Mouse (Mus musculus): ENCODE data around the gene Ubr2. TPM values are rescaled to one million over a fixed set of nuclear protein-coding genes. Genes with fewer than 3 reads are reported as not detected.

Ubr2 gene
- polyA plus RNA-seq, 1 experiment from 2014 or later, result 15.5 TPM

GRCm38 (mm10) chr17:46888511-46889212 is 121.7 kb downstream of the Ubr2 start:
- Histone ChIP-seq H3K27ac (replicated peaks) (peak overlapping the region; percentile 99), H3K9me3 (no peaks in the 10 kb centered on the region), H3K4me3 (peak overlapping the region; percentile 98), H3K4me2 (peak overlapping the region; percentile 71), H3K36me3 (0 out of 2 replicates have a peak, but pooled peaks cover 6% of the 10 kb centered on the region), H3K4me1 (replicated peaks) (peaks cover 33% of the 10 kb centered on the region), H3K9ac (peak overlapping the region; percentile 84), H3K27me3 (no peaks in the 10 kb centered on the region)
- WGBS, result 40% methylated on average over 16 of the region's 16 CpGs
- ATAC-seq (ENCODE audit: low read depth), result no peak

GRCm38 (mm10) chr17:46885910-46886643 is 124.3 kb downstream of the Ubr2 start:
- Histone ChIP-seq H3K4me3 (no peak overlapping the region), H3K27ac (replicated peaks) (no peak overlapping the region), H3K4me2 (no peak overlapping the region), H3K36me3 (no peaks in the 10 kb centered on the region), H3K27me3 (no peaks in the 10 kb centered on the region), H3K4me1 (replicated peaks) (peaks cover 9% of the 10 kb centered on the region), H3K9me3 (no peaks in the 10 kb centered on the region), H3K9ac (no peak overlapping the region)
- WGBS, result 64% methylated on average over 17 of the region's 17 CpGs
- ATAC-seq (ENCODE audit: low read depth), result no peak

GRCm38 (mm10) chr17:46885218-46885909 is 125.0 kb downstream of the Ubr2 start:
- Histone ChIP-seq H3K4me3 (no peak overlapping the region), H3K4me2 (no peak overlapping the region), H3K9me3 (no peaks in the 10 kb centered on the region), H3K36me3 (no peaks in the 10 kb centered on the region), H3K9ac (no peak overlapping the region), H3K27me3 (no peaks in the 10 kb centered on the region), H3K4me1 (replicated peaks) (peaks cover 9% of the 10 kb centered on the region), H3K27ac (replicated peaks) (no peak overlapping the region)
- 90% methylated on average over 11 of the region's 11 CpGs for WGBS
- no peak for ATAC-seq (ENCODE audit: low read depth)

GRCm38 (mm10) chr17:46884766-46885165 is 125.6 kb downstream of the Ubr2 start:
- no peak overlapping the region for H3K4me2 ChIP-seq
- no peak overlapping the region for H3K27ac ChIP-seq (replicated peaks)
- no peak for ATAC-seq (ENCODE audit: low read depth)
- no peaks in the 10 kb centered on the region for H3K36me3 ChIP-seq
- no peaks in the 10 kb centered on the region for H3K27me3 ChIP-seq
- H3K9ac ChIP-seq, result no peak overlapping the region
- WGBS, result 92% methylated on average over 6 of the region's 6 CpGs
- H3K4me1 ChIP-seq (replicated peaks), result peaks cover 13% of the 10 kb centered on the region
- H3K4me3 ChIP-seq, result no peak overlapping the region
- H3K9me3 ChIP-seq, result no peaks in the 10 kb centered on the region

GRCm38 (mm10) chr17:46883107-46883506 is 127.2 kb downstream of the Ubr2 start:
- H3K4me2 ChIP-seq, result no peak overlapping the region
- no peak overlapping the region for H3K27ac ChIP-seq (replicated peaks)
- H3K9ac ChIP-seq, result no peak overlapping the region
- 91% methylated on average over 9 of the region's 9 CpGs for WGBS
- no peaks in the 10 kb centered on the region for H3K36me3 ChIP-seq
- ATAC-seq (ENCODE audit: low read depth), result no peak
- H3K4me3 ChIP-seq, result no peak overlapping the region
- H3K9me3 ChIP-seq, result no peaks in the 10 kb centered on the region
- H3K4me1 ChIP-seq (replicated peaks), result peaks cover 9% of the 10 kb centered on the region
- no peaks in the 10 kb centered on the region for H3K27me3 ChIP-seq

- H3K9me3 ChIP-seq, result no peaks in the 10 kb centered on the region
- H3K27ac ChIP-seq (replicated peaks), result no peak overlapping the region
- no peak for ATAC-seq (ENCODE audit: low read depth)
- no peak overlapping the region for H3K4me3 ChIP-seq
- H3K36me3 ChIP-seq, result no peaks in the 10 kb centered on the region
- H3K27me3 ChIP-seq, result no peaks in the 10 kb centered on the region
- no peak overlapping the region for H3K4me2 ChIP-seq
- H3K4me1 ChIP-seq (replicated peaks), result peaks cover 9% of the 10 kb centered on the region
- WGBS, result 81% methylated on average over 6 of the region's 6 CpGs
- H3K9ac ChIP-seq, result no peak overlapping the region
Measured at GRCm38 (mm10) chr17:46881728-46882127, 128.6 kb downstream of the Ubr2 start.

GRCm38 (mm10) chr17:46880322-46880721 is 130.0 kb downstream of the Ubr2 start:
- peaks cover 9% of the 10 kb centered on the region for H3K4me1 ChIP-seq (replicated peaks)
- H3K27me3 ChIP-seq, result no peaks in the 10 kb centered on the region
- H3K4me3 ChIP-seq, result no peak overlapping the region
- H3K4me2 ChIP-seq, result no peak overlapping the region
- H3K27ac ChIP-seq (replicated peaks), result peak overlapping the region; percentile 7; the same call in 1 of the 2 replicates
- H3K36me3 ChIP-seq, result no peaks in the 10 kb centered on the region
- H3K9ac ChIP-seq, result no peak overlapping the region
- 0 out of 2 replicates have a peak, but pooled peaks have one; percentile 13 for ATAC-seq (ENCODE audit: low read depth)
- WGBS, result 68% methylated on average over 2 of the region's 2 CpGs
- H3K9me3 ChIP-seq, result no peaks in the 10 kb centered on the region

GRCm38 (mm10) chr17:46879841-46880311 is 130.5 kb downstream of the Ubr2 start:
- H3K36me3 ChIP-seq, result no peaks in the 10 kb centered on the region
- peak; percentile 64 for ATAC-seq (ENCODE audit: low read depth)
- peaks cover 9% of the 10 kb centered on the region for H3K4me1 ChIP-seq (replicated peaks)
- peak overlapping the region; percentile 7; the same call in 1 of the 2 replicates for H3K27ac ChIP-seq (replicated peaks)
- H3K9ac ChIP-seq, result no peak overlapping the region
- no peaks in the 10 kb centered on the region for H3K9me3 ChIP-seq
- H3K27me3 ChIP-seq, result no peaks in the 10 kb centered on the region
- H3K4me3 ChIP-seq, result no peak overlapping the region
- H3K4me2 ChIP-seq, result no peak overlapping the region
- 33% methylated on average over 14 of the region's 14 CpGs for WGBS

Other genes with a start within 250 kb of the Ubr2 start
- gene Ptcra, start 246.8 kb downstream of the Ubr2 start, polyA plus RNA-seq (2015; fragmentation: Nextera tagmentation; extraction: Ambion mirVana), result 0.39 TPM in 1 of 2 replicates, not detected in the other
- 47.3 and 56.2 TPM in 2 replicates for gene 2310039H08Rik, start 237.9 kb downstream of the Ubr2 start, polyA plus RNA-seq (2015; fragmentation: Nextera tagmentation; extraction: Ambion mirVana)
- 93.4 and 108 TPM in 2 replicates for gene Rpl7l1, start 227.9 kb downstream of the Ubr2 start, polyA plus RNA-seq (2015; fragmentation: Nextera tagmentation; extraction: Ambion mirVana)
- 6.5 and 9.4 TPM in 2 replicates for gene Bicral, start 152.1 kb downstream of the Ubr2 start, polyA plus RNA-seq (2015; fragmentation: Nextera tagmentation; extraction: Ambion mirVana)
- 70.7 and 75.4 TPM in 2 replicates for gene Tbcc, start 119.9 kb downstream of the Ubr2 start, polyA plus RNA-seq (2015; fragmentation: Nextera tagmentation; extraction: Ambion mirVana)
- not detected in 2 replicates for gene Prph2, start 100.1 kb downstream of the Ubr2 start, polyA plus RNA-seq (2015; fragmentation: Nextera tagmentation; extraction: Ambion mirVana)